Mouse (Mus musculus) CH12.LX (cell line): ENCODE results near the gene Akap8.

Experiments
- CTCF ChIP-seq, 2 experiments: IDR thresholded peaks in 1 of 2; conservative IDR thresholded peaks in 1 of 2; 2 replicates each; pipeline ENCODE4 v1.5.1; 2011 to 2012; ENCODE audit warnings: low read depth in 2 of 2, low read length in 2 of 2, improper control_type of control experiment in 1 of 2, inconsistent platforms in 1 of 2, mild to moderate bottlenecking in 1 of 2, moderate library complexity in 1 of 2
- E2F4 ChIP-seq: IDR thresholded peaks from 2 replicates; pipeline ENCODE4 v1.6.1; 2011; ENCODE audit warnings: low read depth, low read length, improper control_type of control experiment; ENCODE audit not compliant: insufficient replicate concordance
- ETS1 ChIP-seq: conservative IDR thresholded peaks from 2 replicates; pipeline ENCODE4 v1.6.1; 2012; ENCODE audit warnings: low read depth, mild to moderate bottlenecking, inconsistent platforms, low read length, improper control_type of control experiment, moderate library complexity
- JUND ChIP-seq: conservative IDR thresholded peaks from 2 replicates; pipeline ENCODE4 v1.6.1; 2011; ENCODE audit warnings: low read depth, low read length, improper control_type of control experiment
- POLR2A ChIP-seq: IDR thresholded peaks from 2 replicates; pipeline ENCODE4 v1.6.1; 2011; ENCODE audit warnings: low read depth, mild to moderate bottlenecking, improper control_type of control experiment, low read length

DNA sequence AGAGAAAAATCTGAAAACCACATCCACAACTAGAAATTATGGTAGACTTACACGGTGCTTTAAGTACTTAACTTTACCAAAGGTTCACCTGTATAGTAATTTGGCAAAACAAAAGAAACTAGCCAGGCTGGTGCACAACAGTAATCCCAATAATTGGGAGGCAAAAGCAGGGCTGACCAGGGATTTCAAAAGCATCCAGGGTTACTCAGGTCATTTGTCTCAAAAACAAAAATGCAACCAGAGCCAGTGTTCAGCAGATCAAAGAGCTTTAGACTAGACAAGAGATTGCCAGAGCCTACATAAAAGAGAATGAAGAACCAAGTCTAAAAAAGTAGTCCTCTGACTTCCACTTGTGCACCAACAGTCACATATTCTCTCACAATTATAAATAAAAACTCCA lies 43.8 kb downstream of the Akap8 start:
- no peak for TF ChIP-seq CTCF (conservative IDR thresholded peaks at IDR 0.05 in 1 of 2, IDR thresholded peaks at IDR 0.05 in 1 of 2; ENCODE audit: low read depth in 2 of 2, low read length in 2 of 2)
- TF ChIP-seq ETS1: no peak
- no peak for TF ChIP-seq POLR2A
- no peak for TF ChIP-seq JUND
- TF ChIP-seq E2F4: no peak
